Mouse (Mus musculus): ENCODE results near the gene Gpr12.
"Not testable (repeated sequence)": the region's sequence is repeated elsewhere in the genome, so short reads cannot be mapped to it uniquely, and the experiment has no call there.

Gpr12 gene

DNA sequence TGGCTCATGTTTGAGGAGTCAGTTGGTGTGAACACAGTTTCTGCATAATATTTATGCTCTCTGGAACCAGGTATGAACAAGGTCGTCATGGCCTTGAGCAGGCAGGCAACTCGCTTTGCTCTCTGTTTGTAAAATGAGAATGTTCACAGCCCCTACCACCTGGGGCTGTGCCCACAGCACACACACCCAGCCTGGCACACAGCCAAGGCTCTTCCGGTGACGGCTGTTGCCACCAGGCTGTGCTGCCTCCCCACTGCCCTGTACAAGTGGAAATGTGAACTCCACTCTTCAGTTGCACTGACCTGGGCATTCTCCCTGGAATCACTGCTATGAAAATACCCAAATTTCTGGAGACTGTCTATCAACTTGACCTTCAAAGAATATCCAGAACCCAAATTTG lies 5.9 kb upstream of the Gpr12 start:
- DNase-seq (ENCODE audit: inconsistent age in 2 of 2, low spot score in 1 of 2): no peak

DNA sequence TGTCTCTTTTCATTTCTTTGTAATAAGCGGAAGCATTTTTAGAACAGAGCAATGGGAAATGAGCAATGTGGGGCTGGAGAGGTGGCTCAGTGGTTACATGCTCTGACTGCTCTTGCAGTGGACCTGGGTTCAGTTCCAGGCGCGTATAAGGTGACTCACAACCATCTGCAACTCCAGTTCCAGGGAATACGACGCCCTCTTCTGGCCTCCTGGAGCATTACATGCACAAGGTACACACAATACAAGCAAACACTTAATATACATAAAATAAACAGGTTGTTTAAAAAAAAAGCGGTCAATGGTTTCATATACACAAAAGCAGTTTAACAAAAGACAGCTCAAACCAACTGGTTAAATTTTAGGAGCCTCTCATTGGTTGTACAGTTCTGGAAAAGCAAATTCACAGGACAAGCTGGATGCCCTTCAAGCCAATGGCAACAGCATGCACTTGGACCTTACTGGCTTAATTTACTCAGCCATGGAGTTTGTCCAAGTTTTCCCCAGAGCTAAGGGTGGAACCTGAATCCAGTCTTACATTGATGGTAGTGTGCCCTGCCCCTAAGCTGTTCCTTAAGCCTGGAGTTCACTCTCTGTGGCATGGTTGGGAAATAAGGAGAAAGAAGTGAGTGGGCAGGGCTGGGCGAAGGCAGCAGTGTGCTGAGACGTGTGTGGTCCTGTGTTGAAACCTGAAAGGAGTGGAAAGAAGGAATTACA lies 1.5 kb upstream of the Gpr12 start:
- DNase-seq (ENCODE audit: inconsistent age in 2 of 2, low spot score in 1 of 2): no peak

DNA sequence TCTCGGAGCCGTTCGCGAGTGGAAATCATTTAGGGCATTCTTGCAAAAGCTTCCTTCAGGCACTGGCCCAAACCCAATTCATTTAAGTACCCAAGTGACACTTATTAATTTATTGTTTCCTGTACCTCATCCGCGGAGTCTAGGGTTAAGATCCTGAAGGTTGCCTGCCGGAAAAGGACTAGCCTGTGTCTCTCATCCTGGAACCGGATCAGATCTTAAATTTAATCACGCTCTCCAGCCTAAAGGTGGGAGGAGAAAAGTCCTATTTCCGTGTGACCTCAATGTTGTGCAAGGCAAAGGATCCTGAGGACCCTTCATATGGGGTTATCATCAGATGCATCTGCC lies 240 bp upstream of the Gpr12 start:
- no peak for DNase-seq (ENCODE audit: inconsistent age in 2 of 2, low spot score in 1 of 2)

DNA sequence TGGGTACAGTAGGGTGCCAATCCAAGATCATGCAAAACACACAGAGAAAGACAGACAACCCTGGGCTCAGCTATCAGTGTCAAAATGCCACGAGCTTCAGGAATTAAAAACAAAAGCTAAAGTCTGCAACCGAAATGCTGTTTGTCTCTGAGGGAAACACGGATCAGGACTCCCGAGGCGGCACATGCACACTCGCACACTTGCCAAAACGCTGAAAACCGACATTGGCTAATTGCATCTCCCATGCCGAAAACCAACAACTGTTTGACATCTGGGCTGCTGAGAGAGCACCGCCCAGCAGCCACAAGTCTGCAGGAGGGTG lies 922 bp downstream of the Gpr12 start:
- no peak for DNase-seq (ENCODE audit: inconsistent age in 2 of 2, low spot score in 1 of 2)

DNA sequence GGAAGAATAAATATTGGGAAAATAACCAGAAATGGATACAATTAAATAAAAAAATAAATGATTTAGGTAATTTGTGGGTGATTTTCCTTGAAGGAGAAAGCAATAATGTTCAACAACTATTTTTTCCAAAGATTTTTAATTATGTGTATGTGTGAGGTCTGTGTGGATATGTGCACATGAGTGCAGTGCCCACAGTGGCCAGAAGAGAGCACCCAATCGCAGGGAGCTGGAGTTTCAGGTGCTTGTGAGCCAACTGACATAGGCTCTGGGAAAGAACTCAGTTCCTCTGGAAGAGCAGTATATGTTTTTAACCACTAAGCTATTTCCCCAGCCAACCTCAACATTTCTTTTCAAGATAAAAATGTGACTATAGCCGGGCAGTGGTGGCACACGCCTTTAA lies 8.4 kb downstream of the Gpr12 start:
- DNase-seq (ENCODE audit: inconsistent age in 2 of 2, low spot score in 1 of 2): no peak

DNA sequence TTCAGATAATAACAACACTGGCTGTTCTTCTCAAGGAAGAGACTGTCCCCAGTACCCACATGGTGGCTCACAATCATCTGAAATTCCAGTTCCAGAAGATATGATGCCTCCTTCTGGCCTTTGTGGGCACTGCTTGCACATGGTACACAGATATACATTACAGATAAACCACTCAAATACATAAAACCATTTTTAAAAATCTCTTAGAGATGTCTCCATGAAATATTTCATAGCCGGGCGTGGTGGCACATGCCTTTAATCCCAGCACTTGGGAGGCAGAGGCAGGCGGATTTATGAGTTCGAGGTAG lies 12.3 kb downstream of the Gpr12 start:
- not testable (repeated sequence) for DNase-seq (ENCODE audit: inconsistent age in 2 of 2, low spot score in 1 of 2)

DNA sequence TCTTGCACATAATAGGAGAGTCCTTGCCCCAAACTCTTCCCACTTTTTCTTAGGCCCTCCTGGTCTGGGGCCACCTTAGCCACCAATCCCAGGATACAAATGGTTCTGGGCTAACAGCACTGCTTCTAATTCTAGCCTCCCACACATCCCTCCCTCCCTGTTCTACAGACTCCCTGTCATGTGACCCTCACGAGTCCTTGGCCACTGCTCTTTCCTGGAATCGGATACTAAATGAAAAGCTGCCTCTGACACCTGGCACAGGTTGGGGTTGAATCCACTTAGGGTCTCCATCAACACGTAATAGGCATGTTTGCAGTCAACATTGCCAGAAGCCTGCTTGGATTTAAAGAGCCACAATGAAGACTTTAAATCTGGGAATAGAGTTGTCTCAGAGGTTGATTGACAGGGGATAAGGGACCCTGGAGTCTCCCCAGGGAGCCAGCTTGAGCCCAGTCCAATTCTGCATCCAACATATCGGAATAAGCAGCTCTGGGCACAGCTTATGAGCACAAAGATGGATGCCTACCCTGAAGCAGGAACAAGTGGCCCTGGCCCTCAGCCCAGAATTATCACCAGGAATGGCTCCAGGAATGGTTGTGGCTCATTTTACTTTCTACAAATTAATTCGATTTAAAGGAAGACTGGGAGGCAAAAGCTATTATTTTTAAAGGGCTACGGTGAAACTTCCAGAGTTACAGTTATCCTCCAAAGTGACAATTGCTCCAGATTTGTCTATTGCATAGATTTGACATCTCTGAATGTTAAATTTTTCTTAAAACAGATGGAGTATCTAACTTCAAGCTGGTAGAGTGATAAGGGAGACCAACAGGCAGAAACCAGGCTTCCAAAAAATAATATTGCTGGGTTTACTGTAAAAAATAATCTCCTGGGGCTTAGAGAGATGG lies 13.0 kb downstream of the Gpr12 start:
- peak in 1 of 2 experiments; percentile 26 for DNase-seq (ENCODE audit: inconsistent age in 2 of 2, low spot score in 1 of 2)

DNA sequence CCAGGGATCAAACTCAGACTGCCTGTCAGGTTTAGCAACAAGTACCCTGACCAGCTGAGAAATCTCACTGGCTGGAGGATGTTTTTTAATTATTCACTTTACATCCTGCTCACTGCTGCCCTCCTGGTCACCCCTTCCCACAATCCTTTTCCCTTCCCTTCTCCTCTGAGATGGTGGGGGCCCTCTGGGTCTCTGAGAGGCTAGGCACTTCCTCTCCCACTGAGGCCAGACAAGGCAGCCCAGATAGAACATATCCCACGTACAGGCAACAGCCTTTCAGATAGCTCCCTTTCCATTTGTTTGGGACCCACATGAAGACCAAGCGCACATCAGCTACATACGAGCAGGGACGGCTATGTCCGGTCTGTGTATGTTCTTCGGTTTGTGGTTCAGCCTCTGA lies 14.9 kb downstream of the Gpr12 start:
- DNase-seq (ENCODE audit: inconsistent age in 2 of 2, low spot score in 1 of 2): not testable (repeated sequence)

DNA sequence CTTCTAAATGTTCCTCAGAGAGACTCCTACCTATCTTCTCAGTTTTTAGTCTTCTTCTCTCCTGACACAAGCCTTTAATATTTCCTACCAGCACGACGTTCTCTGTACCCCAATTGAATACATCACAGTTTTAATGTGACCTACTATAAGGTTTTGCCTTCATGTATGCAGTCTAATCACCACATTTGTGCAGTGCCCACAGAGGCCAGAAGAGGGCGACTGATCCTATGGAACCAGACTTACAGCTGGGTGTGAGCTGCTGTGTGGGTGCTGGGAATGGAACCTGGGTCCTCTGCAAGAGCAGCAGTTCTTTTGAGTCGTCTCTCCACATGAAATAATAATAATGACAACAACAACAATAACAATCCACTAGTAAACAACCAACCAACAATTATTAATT lies 18.0 kb downstream of the Gpr12 start:
- peak in 1 of 2 experiments; percentile 27 for DNase-seq (ENCODE audit: inconsistent age in 2 of 2, low spot score in 1 of 2)

DNA sequence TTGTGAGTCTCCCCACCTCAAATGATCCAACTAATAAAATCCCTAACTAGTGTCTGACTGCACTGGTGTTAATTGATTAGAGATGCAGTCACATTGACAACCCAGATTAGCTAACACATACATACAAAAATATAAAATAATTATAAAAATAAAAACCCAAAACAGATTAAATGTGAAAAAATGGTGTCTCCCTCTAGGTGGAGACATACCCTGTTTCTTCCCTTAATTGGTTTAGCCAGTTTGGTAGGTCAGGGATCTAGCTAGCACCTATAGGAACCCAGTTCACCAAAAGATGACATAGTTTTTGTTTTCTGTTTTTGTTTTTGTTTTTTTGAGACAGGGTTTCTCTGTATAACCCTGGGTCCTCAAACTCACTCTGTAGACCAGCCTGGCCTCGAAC lies 20.8 kb downstream of the Gpr12 start:
- DNase-seq (ENCODE audit: inconsistent age in 2 of 2, low spot score in 1 of 2): no peak

DNA sequence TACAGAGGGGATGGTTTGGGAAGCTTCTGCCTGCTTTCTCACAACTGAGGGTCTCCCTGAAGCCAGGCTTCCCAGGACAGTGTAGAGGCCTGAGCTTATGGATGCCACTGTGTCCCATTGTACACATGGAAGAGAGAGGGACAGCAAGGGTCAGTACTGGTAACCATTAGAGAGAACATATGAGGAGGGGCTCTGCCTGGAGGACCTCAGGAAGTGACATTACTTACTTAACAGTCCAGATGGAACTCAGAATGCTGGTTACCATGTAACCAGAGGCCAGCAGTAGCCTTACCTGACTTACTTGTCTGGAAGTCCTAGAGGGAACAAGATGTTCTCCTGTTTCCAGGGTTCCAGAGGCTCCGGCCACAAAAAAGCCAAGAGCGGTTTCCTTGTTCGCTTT lies 29.2 kb downstream of the Gpr12 start, which contains the start of gene Gm3415:
Gene Gm3415 (plus strand): TSS at position 301 of the 400 bp plus-strand sequence.
- DNase-seq (ENCODE audit: inconsistent age in 2 of 2, low spot score in 1 of 2): not testable (repeated sequence)

DNA sequence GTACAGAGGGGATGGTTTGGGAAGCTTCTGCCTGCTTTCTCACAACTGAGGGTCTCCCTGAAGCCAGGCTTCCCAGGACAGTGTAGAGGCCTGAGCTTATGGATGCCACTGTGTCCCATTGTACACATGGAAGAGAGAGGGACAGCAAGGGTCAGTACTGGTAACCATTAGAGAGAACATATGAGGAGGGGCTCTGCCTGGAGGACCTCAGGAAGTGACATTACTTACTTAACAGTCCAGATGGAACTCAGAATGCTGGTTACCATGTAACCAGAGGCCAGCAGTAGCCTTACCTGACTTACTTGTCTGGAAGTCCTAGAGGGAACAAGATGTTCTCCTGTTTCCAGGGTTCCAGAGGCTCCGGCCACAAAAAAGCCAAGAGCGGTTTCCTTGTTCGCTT lies 47.7 kb downstream of the Gpr12 start, which contains the start of gene Gm3409:
Gene Gm3409 (plus strand): TSS at position 301 of the 400 bp plus-strand sequence.
- not testable (repeated sequence) for DNase-seq (ENCODE audit: inconsistent age in 2 of 2, low spot score in 1 of 2)
